Mouse (Mus musculus) right cerebral cortex, postnatal 4 days (tissue): Measurements from ENCODE around the gene Cadps2.

Source experiments
- DNase-seq: peaks from one replicate; pipeline ENCODE4 v3.0.0-alpha.2; 2022

The Cadps2 gene

DNA sequence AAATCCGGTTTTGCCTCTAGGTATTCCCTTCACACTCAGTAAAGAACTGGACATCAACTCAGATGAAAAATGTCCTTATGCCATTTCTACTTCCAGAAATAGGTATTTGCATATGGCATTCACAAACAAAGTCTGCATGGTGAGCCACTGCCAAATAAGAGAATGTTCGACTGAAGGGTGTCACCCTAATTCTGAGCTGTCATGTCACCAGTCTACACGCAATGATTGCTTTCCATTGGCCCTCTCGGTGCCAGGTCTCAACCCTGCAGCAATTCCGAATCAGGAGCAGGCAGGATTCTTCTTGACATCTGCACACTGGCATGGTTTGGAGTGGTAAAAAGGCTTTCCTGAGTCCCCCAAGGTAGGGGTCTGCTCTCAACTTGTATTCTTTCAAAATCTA lies 316.7 kb downstream of the Cadps2 start:
- no peak for DNase-seq

- DNase-seq, result no peak
Observed at GRCm38 (mm10) chr6:23498611-23499010, 340.6 kb downstream of the Cadps2 start.

GRCm38 (mm10) chr6:23491804-23492203 lies 347.4 kb downstream of the Cadps2 start:
- no peak for DNase-seq

GRCm38 (mm10) chr6:23490431-23490830 lies 348.8 kb downstream of the Cadps2 start:
- no peak for DNase-seq

GRCm38 (mm10) chr6:23489046-23489445 lies 350.2 kb downstream of the Cadps2 start:
- DNase-seq, result no peak

GRCm38 (mm10) chr6:23472686-23473085 lies 366.5 kb downstream of the Cadps2 start:
- DNase-seq, result no peak

DNA sequence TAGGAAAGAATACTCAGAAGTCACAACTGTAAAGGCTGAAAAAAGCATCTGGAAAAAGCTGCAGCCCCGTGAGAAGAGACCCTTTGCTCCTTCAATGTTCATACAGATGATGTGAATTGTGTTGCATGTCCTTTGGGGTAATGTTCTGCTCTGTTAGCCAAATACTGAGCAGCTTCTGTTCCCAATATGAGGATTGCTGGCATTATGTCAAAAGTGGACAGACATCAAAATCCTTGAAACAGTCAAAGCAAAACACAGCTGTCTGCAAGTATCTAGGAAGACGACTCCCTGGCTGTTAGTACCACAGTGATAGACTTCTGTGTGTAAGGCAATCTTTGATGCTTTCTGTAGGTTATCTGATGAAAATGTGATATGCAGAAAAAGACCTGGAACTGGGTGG lies 367.4 kb downstream of the Cadps2 start:
- no peak for DNase-seq

GRCm38 (mm10) chr6:23467885-23468284 lies 371.3 kb downstream of the Cadps2 start:
- no peak for DNase-seq

- no peak for DNase-seq
Observed at GRCm38 (mm10) chr6:23462600-23463280, 376.5 kb downstream of the Cadps2 start.

DNA sequence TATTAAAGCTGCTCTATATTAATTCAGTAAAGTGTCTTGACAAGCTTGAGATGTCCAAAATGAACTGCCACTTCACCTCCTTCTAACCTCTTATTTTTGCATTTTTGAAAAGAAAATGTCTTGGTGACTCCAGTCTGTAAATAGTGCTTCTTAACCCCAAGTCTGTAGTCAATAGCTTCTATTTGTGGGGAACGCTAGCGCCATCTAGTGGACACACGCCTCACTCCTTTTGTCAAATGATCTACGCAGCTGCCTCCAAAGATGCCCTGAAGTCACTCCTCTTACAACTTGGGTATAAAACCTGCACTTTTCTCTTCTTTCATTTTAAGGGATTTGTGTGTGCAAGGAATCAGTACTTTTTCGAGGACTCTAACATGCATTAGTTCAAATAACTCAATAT lies 381.5 kb downstream of the Cadps2 start:
- DNase-seq, result peak; percentile 86

GRCm38 (mm10) chr6:23453907-23454306 lies 385.3 kb downstream of the Cadps2 start:
- DNase-seq, result no peak

GRCm38 (mm10) chr6:23439897-23440296 lies 399.3 kb downstream of the Cadps2 start:
- no peak for DNase-seq

GRCm38 (mm10) chr6:23410256-23411049 lies 428.8 kb downstream of the Cadps2 start:
- no peak for DNase-seq

DNA sequence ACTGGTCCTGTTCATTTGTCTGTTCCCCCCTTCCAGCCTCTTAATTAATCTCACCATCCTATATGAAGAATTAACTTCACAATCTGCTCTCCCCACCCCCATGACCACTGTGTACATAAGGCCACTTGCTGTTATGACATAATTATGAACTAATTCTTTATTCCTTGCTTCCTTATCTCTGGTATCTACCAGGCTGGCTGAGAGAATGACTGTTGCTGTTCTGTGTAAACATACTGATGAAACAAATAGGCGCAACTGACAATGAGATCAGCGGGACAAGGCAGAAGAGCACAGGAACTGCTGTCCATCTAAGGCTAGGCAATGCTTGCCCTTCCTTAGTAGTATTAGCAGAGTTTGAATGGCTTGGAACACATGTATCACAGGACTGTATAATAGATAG lies 445.1 kb downstream of the Cadps2 start:
- no peak for DNase-seq

GRCm38 (mm10) chr6:23392711-23393110 lies 446.5 kb downstream of the Cadps2 start:
- DNase-seq, result no peak

DNA sequence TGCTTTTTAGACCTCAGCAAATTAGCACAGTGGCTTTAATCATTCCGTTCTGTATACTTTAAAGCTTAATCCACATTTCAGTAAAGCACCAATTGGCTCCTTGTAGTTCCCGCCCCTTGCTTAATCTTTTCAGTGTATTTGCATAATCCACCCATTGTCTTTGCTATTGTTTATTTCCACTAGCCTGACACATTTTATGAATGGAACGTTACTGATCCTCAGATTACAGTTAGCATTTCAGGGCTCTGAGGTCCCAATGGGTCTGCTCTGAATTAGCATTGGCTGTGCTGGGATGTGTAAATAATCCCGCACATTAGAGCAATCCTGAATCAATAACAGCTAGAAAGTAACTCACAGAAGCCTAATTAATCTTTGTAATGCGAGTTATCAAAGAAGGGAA lies 452.5 kb downstream of the Cadps2 start:
- no peak for DNase-seq

- no peak for DNase-seq
Observed at GRCm38 (mm10) chr6:23383004-23383347, 456.2 kb downstream of the Cadps2 start.

- no peak for DNase-seq
Observed at GRCm38 (mm10) chr6:23382283-23383003, 456.8 kb downstream of the Cadps2 start.

GRCm38 (mm10) chr6:23376327-23376726 lies 462.9 kb downstream of the Cadps2 start:
- no peak for DNase-seq

GRCm38 (mm10) chr6:23361842-23362451 lies 477.3 kb downstream of the Cadps2 start:
- DNase-seq, result no peak

GRCm38 (mm10) chr6:23360596-23360995 lies 478.6 kb downstream of the Cadps2 start:
- no peak for DNase-seq

- DNase-seq, result no peak
Observed at GRCm38 (mm10) chr6:23356141-23356540, 483.1 kb downstream of the Cadps2 start.

DNA sequence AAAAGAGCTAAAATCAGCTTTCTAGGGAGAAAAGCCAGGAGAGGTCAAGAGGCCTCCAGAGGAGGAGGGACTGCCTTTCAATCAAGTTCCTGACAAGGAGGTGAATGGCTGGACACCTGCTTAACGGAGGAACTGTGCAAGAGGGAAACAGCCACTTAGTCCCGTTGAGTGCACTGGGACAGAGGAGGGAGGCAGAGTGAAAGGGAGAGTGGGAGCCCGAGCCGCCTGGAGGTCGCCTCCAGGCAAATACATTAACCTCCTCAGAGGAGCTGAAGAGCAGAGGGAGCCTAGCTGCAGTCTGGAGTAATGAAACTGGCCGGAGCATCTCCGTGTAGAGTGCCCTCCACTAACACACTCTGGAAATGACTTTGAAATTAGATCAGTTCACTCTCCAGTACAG lies 485.7 kb downstream of the Cadps2 start:
- DNase-seq, result no peak
